ENCODE assay signal across 23 mouse cellular contexts in genomic region chr4:114172898-114173297, GRCm38 (mm10). TPM values are rescaled to one million over a fixed set of nuclear protein-coding genes. Genes with fewer than 3 reads are reported as not detected.
DNase-seq lines count a peak whose midpoint lies in the region; ATAC-seq and TF ChIP-seq lines count a peak whose summit lies in the region.
"Not testable (repeated sequence)": the region's sequence is repeated elsewhere in the genome, so short reads cannot be mapped to it uniquely, and the experiment has no call there.
"Had no signal": no experiment of that assay in that cellular context is flagged by ENCODE, and none has a peak within 500 bp of the region (broad histone marks: within the 10 kb centered on the region; RNA-seq: fewer than 3 reads in every experiment).

No protein-coding gene starts in this region.

- not testable (repeated sequence) for H3K4me3 ChIP-seq in CH12.LX (replicated peaks in 1 of 3; ENCODE audit: low read depth in 2 of 3, low read length in 2 of 3, poor library complexity in 1 of 3); heart, adult 2 months; liver, embryonic 14.5 days (ENCODE audit: insufficient read depth in 1 of 2, low read depth in 2 of 2, low read length in 2 of 2)

- not testable (repeated sequence) for H3K9ac ChIP-seq in CH12.LX (ENCODE audit: insufficient read depth, low read depth); heart, adult 2 months (ENCODE audit: low read depth, low read length); liver, embryonic 14.5 days (replicated peaks)

- DNase-seq in CH12.LX (ENCODE audit: extremely low read depth); liver, embryonic 14.5 days (ENCODE audit: low read depth in 3 of 3, low spot score in 3 of 3): not testable (repeated sequence)
- DNase-seq in cerebellum, postnatal 10 days: peak; percentile 2 to 4
- DNase-seq in heart, adult 2 months: peak in 1 of 2 experiments; percentile 15
- DNase-seq in kidney, adult 18-20 months: peak; percentile 29
- DNase-seq in kidney, postnatal 4 days: peak; percentile 31 to 36
- peak; percentile 0 for DNase-seq in right cerebral cortex, adult 18-20 months
- peak; percentile 21 for DNase-seq in thymus, postnatal 4 days

- in situ Hi-C loops in CH12.LX (cut with MboI; ENCODE audit: low pct_ligation_motif_present, low pct_unique_long_range_greater_than_20kb, low sequenced_read_pairs): not testable (repeated sequence)

- H3K4me1 ChIP-seq in CH12.LX (ENCODE audit: control insufficient read depth in 1 of 2, insufficient read depth in 2 of 2); heart, adult 2 months (ENCODE audit: control insufficient read depth, insufficient read depth, low read length); liver, embryonic 14.5 days (replicated peaks; ENCODE audit: control insufficient read depth in 2 of 2, insufficient read depth in 2 of 2, low read length in 1 of 2): not testable (repeated sequence)

- dilution Hi-C loops in CH12.LX (cut with MboI; ENCODE audit: extremely low pct_ligation_motif_present, extremely low pct_unique_long_range_greater_than_20kb, low sequenced_read_pairs): not testable (repeated sequence)

- not testable (repeated sequence) for H3K27me3 ChIP-seq in CH12.LX (replicated peaks); heart, adult 2 months (ENCODE audit: control insufficient read depth, insufficient read depth, low read length); liver, embryonic 14.5 days (ENCODE audit: control insufficient read depth, insufficient read depth, low read length)

- intact Hi-C loops in heart, adult 2 months (cut with DNase I): not testable (repeated sequence)

- TF ChIP-seq RAD21 in CH12.LX (IDR thresholded peaks at IDR 0.05; ENCODE audit: low read depth, low read length): peak; percentile 16

- not testable (repeated sequence) for TF ChIP-seq EP300 in CH12.LX (IDR thresholded peaks at IDR 0.05; ENCODE audit: low read length); heart, adult 2 months (IDR thresholded peaks at IDR 0.05; ENCODE audit: insufficient read depth, low read depth, low read length); liver, embryonic 14.5 days (IDR thresholded peaks at IDR 0.05; ENCODE audit: low read depth)

- H3K79me2 ChIP-seq in CH12.LX (replicated peaks; ENCODE audit: control insufficient read depth, extremely low read depth, insufficient read depth, poor library complexity, severe bottlenecking); heart, adult 2 months (replicated peaks; ENCODE audit: control insufficient read depth, insufficient read depth, low read length): not testable (repeated sequence)

- 10% methylated on average over 6 of the region's 6 CpGs for WGBS in heart, adult 2 months
- WGBS in liver, embryonic 14.5 days (ENCODE audit: insufficient replicate concordance): 26% methylated on average over 5 of the region's 6 CpGs

- not testable (repeated sequence) for ATAC-seq in liver, embryonic 14.5 days (ENCODE audit: insufficient read depth)

- not testable (repeated sequence) for H3K36me3 ChIP-seq in CH12.LX (replicated peaks in 1 of 2; ENCODE audit: control insufficient read depth in 1 of 2, insufficient read depth in 1 of 2, low read length in 1 of 2); heart, adult 2 months (ENCODE audit: control insufficient read depth, insufficient read depth, low read length); liver, embryonic 14.5 days (replicated peaks; ENCODE audit: control insufficient read depth, insufficient read depth, low read depth)

- peak in 1 of 2 experiments; percentile 29; a peak in 2 of 4 replicates for TF ChIP-seq CTCF in CH12.LX (conservative IDR thresholded peaks at IDR 0.05 in 1 of 2, IDR thresholded peaks at IDR 0.05 in 1 of 2; ENCODE audit: low read depth in 2 of 2, low read length in 2 of 2)
- peak; percentile 60 for TF ChIP-seq CTCF in heart, adult 2 months (IDR thresholded peaks at IDR 0.05)
- TF ChIP-seq CTCF in liver, embryonic 14.5 days (IDR thresholded peaks at IDR 0.05; ENCODE audit: low read depth): peak; percentile 56

- not testable (repeated sequence) for TF ChIP-seq POLR2A in CH12.LX (IDR thresholded peaks at IDR 0.05; ENCODE audit: low read depth, low read length); heart, adult 2 months (IDR thresholded peaks at IDR 0.05; ENCODE audit: insufficient read depth, low read depth, low read length)

- H3K27ac ChIP-seq in CH12.LX (ENCODE audit: insufficient read depth, low read depth); heart, adult 2 months; liver, embryonic 14.5 days: not testable (repeated sequence)

- not testable (repeated sequence) for H3K9me3 ChIP-seq in CH12.LX (replicated peaks; ENCODE audit: low read length); liver, embryonic 14.5 days (ENCODE audit: control insufficient read depth, low read length)

- not testable (repeated sequence) for H3K4me2 ChIP-seq in CH12.LX (ENCODE audit: insufficient read depth, low read depth, poor library complexity, severe bottlenecking); liver, embryonic 14.5 days (ENCODE audit: low read depth)

RNA-seq across cellular contexts. Expression of gene Skint11, which starts 9.7 kb away (rescaled TPM):
- total RNA-seq in CH12.LX (2012; rRNA removed) (not detected in 2 replicates), CH12.LX (2014; rRNA removed) (not detected in 2 replicates)
- not detected in 2 replicates for polyA plus RNA-seq in CH12.LX (2012; ENCODE audit: insufficient read length, low read depth)
- total RNA-seq in heart, adult 2 months (2021): not detected
- polyA plus RNA-seq in heart, adult 2 months (2012; rRNA removed): not detected in 2 replicates
- polyA plus RNA-seq in liver, embryonic 14.5 days (2012; rRNA removed): not detected in 2 replicates
- polyA plus RNA-seq in liver, embryonic 14.5 days (2014; fragmentation: Nextera tagmentation; extraction: Ambion mirVana): not detected in 2 replicates
- total RNA-seq: adrenal gland, adult 18-20 months; forebrain, postnatal 0 days; gastrocnemius, postnatal 4 days; layer of hippocampus, postnatal 25 days; left cerebral cortex, postnatal 14 days had no signal
- polyA plus RNA-seq: forebrain, embryonic 10.5 days; forebrain, postnatal 0 days; heart, embryonic 10.5 days; heart, postnatal 0 days; hindbrain, embryonic 12.5 days; intestine, embryonic 14.5 days; limb, embryonic 14.5 days; liver, embryonic 16.5 days; midbrain, embryonic 16.5 days; neural tube, embryonic 15.5 days; stomach, embryonic 15.5 days had no signal
